Mouse (Mus musculus) hindbrain, postnatal 0 days (tissue): ENCODE measurements around the gene Fancc. TPM values are rescaled to one million over a fixed set of nuclear protein-coding genes. Genes with fewer than 3 reads are reported as not detected.

Source experiments
- ATAC-seq: fragments of 200-750 bp; cut with Nextera tagmentation; 2 replicates; pipeline ENCODE4 v1.8.0; 2017; ENCODE audit warnings: mild to moderate bottlenecking, moderate TSS enrichment, moderate library complexity
- DNase-seq: peaks from one replicate; pipeline ENCODE4 v3.0.0-alpha.2; 2015; ENCODE audit warnings: low spot score
- H3K27ac ChIP-seq: fragments of 300-500 bp; sonication (generic); 2 replicates; pipeline ENCODE4 v1.5.1; 2014; ENCODE audit warnings: mild to moderate bottlenecking
- H3K27me3 ChIP-seq: fragments of 300-500 bp; sonication (generic); 2 replicates; pipeline ENCODE4 v1.6.1; 2014; ENCODE audit warnings: low read length, mixed read lengths; ENCODE audit not compliant: insufficient read depth
- H3K36me3 ChIP-seq: fragments of 300-500 bp; sonication (generic); 2 replicates; pipeline ENCODE4 v1.6.1; 2014; ENCODE audit warnings: low read length, mixed read lengths; ENCODE audit not compliant: insufficient read depth
- H3K4me1 ChIP-seq: fragments of 300-500 bp; sonication (generic); 2 replicates; pipeline ENCODE4 v1.6.1; 2014; ENCODE audit warnings: antibody characterized with exemption, low read length, mixed read lengths; ENCODE audit not compliant: insufficient read depth
- H3K4me2 ChIP-seq: fragments of 300-500 bp; sonication (generic); 2 replicates; pipeline ENCODE4 v1.6.1; 2014; ENCODE audit warnings: low read depth, mild to moderate bottlenecking, low read length, moderate library complexity, mixed read lengths
- H3K4me3 ChIP-seq: fragments of 300-500 bp; sonication (generic); 2 replicates; pipeline ENCODE4 v1.5.1; 2014; ENCODE audit warnings: low read length
- H3K9ac ChIP-seq: fragments of 300-500 bp; sonication (generic); replicated peaks from 2 replicates; pipeline ENCODE4 v1.6.1; 2014; ENCODE audit warnings: mild to moderate bottlenecking, low read length, moderate library complexity, mixed read lengths
- H3K9me3 ChIP-seq: fragments of 300-500 bp; sonication (generic); 2 replicates; pipeline ENCODE4 v1.6.1; 2016; ENCODE audit warnings: low read length, mixed read lengths
- CTCF ChIP-seq: IDR thresholded peaks from 2 replicates; pipeline ENCODE4 v1.5.1; 2016; ENCODE audit warnings: antibody characterized with exemption, control low read depth, low read depth
- WGBS: fragments of 180-500 bp; shearing (Covaris S2); extraction: QIAGEN DNeasy Blood & Tissue Kit; methylation state at CpG from one replicate; pipeline ENCODE4 v1.1.7; 2014; 5-methylcytosine and 5-hydroxymethylcytosine counted together
- polyA plus RNA-seq: library from polyadenylated mRNA; unstranded; fragments of >200 nt; fragmentation: Nextera tagmentation; extraction: Ambion mirVana; gene quantifications from 2 replicates; pipeline ENCODE4 v1.2.1, GENCODE M21; 2015
- total RNA-seq: library from RNA; depleted of rRNA; stranded (reverse); fragments of >200 nt; gene quantifications from 2 replicates; pipeline ENCODE4 v1.2.3, GENCODE M21; 2014

The Fancc gene
- total and polyA plus RNA-seq, 2 experiments from 2014 or later, result 11.9 to 17.7 TPM

DNA sequence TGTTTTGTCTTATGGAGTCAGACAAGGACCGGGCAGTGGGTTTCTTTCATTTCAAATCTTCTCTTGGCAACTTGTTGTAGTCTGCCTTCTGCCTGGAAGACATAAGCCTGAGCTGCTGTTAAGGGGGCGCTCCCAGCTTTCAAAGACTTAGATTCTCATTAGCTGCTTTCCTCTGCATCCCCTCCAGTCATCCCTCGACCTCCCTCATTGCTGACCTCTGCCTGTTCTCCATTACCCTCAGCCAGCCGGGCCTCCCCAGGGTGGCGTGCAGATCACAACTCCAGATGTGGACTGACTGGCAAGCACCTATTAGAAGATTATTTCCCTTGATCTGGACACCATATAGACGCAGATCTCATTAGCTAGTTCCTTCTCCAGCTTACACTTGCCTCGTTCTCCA lies 45.9 kb downstream of the Fancc start:
- H3K27ac ChIP-seq, result no peak overlapping the region
- H3K9ac ChIP-seq, result no peak overlapping the region
- WGBS, result 67% methylated on average over 7 of the region's 7 CpGs
- no peak for DNase-seq
- H3K36me3 ChIP-seq, result no peaks in the 10 kb centered on the region
- H3K4me3 ChIP-seq, result no peak overlapping the region
- H3K9me3 ChIP-seq, result no peaks in the 10 kb centered on the region
- H3K4me1 ChIP-seq, result no peaks in the 10 kb centered on the region
- no peak for ATAC-seq
- H3K27me3 ChIP-seq, result no peaks in the 10 kb centered on the region
- no peak for TF ChIP-seq CTCF
- H3K4me2 ChIP-seq, result no peak overlapping the region

- DNase-seq, result no peak
- Histone ChIP-seq H3K9ac (no peak overlapping the region), H3K27me3 (no peaks in the 10 kb centered on the region), H3K4me2 (no peak overlapping the region), H3K36me3 (no peaks in the 10 kb centered on the region), H3K4me1 (no peaks in the 10 kb centered on the region), H3K9me3 (no peaks in the 10 kb centered on the region), H3K27ac (no peak overlapping the region), H3K4me3 (no peak overlapping the region)
- WGBS, result 85% methylated on average over 6 of the region's 6 CpGs
- no peak for ATAC-seq
- no peak for TF ChIP-seq CTCF
Measured at GRCm38 (mm10) chr13:63445419-63445818, 51.7 kb downstream of the Fancc start.

DNA sequence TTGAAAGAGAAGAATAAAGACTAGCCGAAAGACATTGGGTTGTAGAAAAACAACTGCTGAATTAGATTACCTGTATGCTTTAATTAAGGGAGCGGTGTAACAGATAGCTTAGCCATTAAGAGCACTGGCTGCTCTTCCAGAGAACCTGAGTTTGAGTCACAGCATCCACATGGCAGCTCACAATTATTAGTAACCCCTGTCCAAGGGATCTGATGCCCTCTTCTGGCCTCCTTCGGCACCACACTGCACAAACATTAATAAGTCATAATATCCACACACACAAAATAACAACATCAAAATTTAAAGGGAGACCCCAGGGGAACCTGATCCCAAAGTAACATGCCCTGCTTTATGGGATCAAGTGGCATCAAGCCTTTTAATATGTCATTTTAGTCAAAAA lies 64.3 kb downstream of the Fancc start:
- 92% methylated on average over 3 of the region's 3 CpGs for WGBS
- peak; percentile 4 for DNase-seq
- TF ChIP-seq CTCF, result peak; percentile 51
- no peaks in the 10 kb centered on the region for H3K27me3 ChIP-seq
- no peaks in the 10 kb centered on the region for H3K36me3 ChIP-seq
- no peak overlapping the region for H3K9ac ChIP-seq
- no peak overlapping the region for H3K4me2 ChIP-seq
- no peak overlapping the region for H3K27ac ChIP-seq
- no peak overlapping the region for H3K4me3 ChIP-seq
- no peaks in the 10 kb centered on the region; the same call in 1 of the 2 replicates for H3K4me1 ChIP-seq
- no peak for ATAC-seq
- no peaks in the 10 kb centered on the region for H3K9me3 ChIP-seq

DNA sequence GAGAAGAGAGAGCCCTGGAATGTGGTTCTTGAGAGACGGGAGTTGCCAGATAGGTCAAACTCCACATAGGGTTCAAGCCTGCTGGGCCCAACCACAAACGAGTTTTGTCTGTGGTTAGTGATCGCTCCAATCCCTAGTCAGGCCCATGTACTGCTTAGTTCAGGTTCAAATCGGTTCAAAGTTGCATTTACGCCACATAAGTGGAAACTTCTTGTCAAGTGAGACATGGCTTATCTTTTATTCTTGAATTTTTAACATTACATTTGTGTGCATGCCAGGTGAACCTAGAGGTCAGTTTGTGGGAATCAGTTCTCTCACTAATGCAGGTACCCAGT lies 65.3 kb downstream of the Fancc start:
- Histone ChIP-seq H3K9ac (peak overlapping the region; percentile 72), H3K4me2 (peak overlapping the region; percentile 65), H3K36me3 (no peaks in the 10 kb centered on the region), H3K4me3 (peak overlapping the region; percentile 64), H3K4me1 (no peaks in the 10 kb centered on the region; the same call in 1 of the 2 replicates), H3K27me3 (no peaks in the 10 kb centered on the region), H3K27ac (peak overlapping the region; percentile 93), H3K9me3 (no peaks in the 10 kb centered on the region)
- TF ChIP-seq CTCF, result no peak
- DNase-seq (no peak), ATAC-seq (no peak; the same call in 1 of the 2 replicates)
- WGBS, result 14% methylated on average over 5 of the region's 5 CpGs

- no peaks in the 10 kb centered on the region for H3K27me3 ChIP-seq
- H3K27ac ChIP-seq, result peak overlapping the region; percentile 93
- no peak; the same call in 1 of the 2 replicates for TF ChIP-seq CTCF
- no peaks in the 10 kb centered on the region for H3K36me3 ChIP-seq
- peak; percentile 95 for DNase-seq
- H3K4me1 ChIP-seq, result no peaks in the 10 kb centered on the region; the same call in 1 of the 2 replicates
- peak; percentile 95 for ATAC-seq
- peak overlapping the region; percentile 72 for H3K9ac ChIP-seq
- peak overlapping the region; percentile 65 for H3K4me2 ChIP-seq
- H3K4me3 ChIP-seq, result peak overlapping the region; percentile 64
- WGBS, result under 1% methylated on average over 72 of the region's 82 CpGs
- no peaks in the 10 kb centered on the region for H3K9me3 ChIP-seq
Measured at GRCm38 (mm10) chr13:63431030-63431856, 65.8 kb downstream of the Fancc start.

- Histone ChIP-seq H3K36me3 (no peaks in the 10 kb centered on the region), H3K4me1 (no peaks in the 10 kb centered on the region; the same call in 1 of the 2 replicates), H3K9me3 (no peaks in the 10 kb centered on the region)
Measured at GRCm38 (mm10) chr13:63430681-63431029, 66.4 kb downstream of the Fancc start.

GRCm38 (mm10) chr13:63430206-63430605 lies 66.9 kb downstream of the Fancc start:
- Histone ChIP-seq H3K4me2 (peak overlapping the region; percentile 65), H3K9me3 (no peaks in the 10 kb centered on the region), H3K4me3 (peak overlapping the region; percentile 64), H3K27me3 (no peaks in the 10 kb centered on the region), H3K4me1 (no peaks in the 10 kb centered on the region; the same call in 1 of the 2 replicates), H3K36me3 (no peaks in the 10 kb centered on the region), H3K27ac (peak overlapping the region; percentile 93; the same call in 1 of the 2 replicates), H3K9ac (peak overlapping the region; percentile 72; the same call in 1 of the 2 replicates)
- DNase-seq, result no peak
- no peak for TF ChIP-seq CTCF
- WGBS, result 78% methylated on average over 9 of the region's 9 CpGs
- 0 out of 2 replicates have a peak, but pooled peaks have one; percentile 0 for ATAC-seq

More at GRCm38 (mm10) chr13:63430681-63431029, 66.4 kb downstream of the Fancc start:
- Histone ChIP-seq H3K4me2 (peak overlapping the region; percentile 65), H3K9ac (peak overlapping the region; percentile 72), H3K27me3 (no peaks in the 10 kb centered on the region), H3K4me3 (peak overlapping the region; percentile 64), H3K27ac (peak overlapping the region; percentile 93)
- no peak for TF ChIP-seq CTCF
- DNase-seq (no peak), ATAC-seq (peak; percentile 74)
- WGBS, result 0% methylated on average over 4 of the region's 4 CpGs
